Comparison of ENCODE assay signal across 21 mouse cellular contexts in the genomic region with DNA sequence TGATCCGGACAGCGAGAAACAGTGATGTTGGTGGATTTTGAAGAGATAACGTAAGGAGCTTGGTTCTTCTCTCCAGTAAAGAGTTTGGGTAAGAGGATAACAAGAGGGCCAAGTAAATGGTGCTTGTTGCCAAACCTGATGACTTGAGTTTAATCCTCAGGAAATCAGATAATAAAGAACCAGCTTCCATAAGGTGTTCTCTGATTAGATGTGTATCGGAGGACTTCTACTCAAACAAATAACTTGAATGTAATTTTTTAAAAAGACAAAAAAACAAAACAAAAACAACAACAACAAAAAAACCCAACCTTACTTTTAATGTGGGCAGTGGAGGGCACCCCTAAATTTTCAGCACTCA. TPM values are rescaled to one million over a fixed set of nuclear protein-coding genes. Genes with fewer than 3 reads are reported as not detected.
DNase-seq lines count a peak whose midpoint lies in the region; ATAC-seq and TF ChIP-seq lines count a peak whose summit lies in the region.
"Had no signal": no experiment of that assay in that cellular context is flagged by ENCODE, and none has a peak within 500 bp of the region (broad histone marks: within the 10 kb centered on the region; RNA-seq: fewer than 3 reads in every experiment).

No protein-coding gene starts in this region.

- WGBS in liver, embryonic 15.5 days (ENCODE audit: insufficient replicate concordance), result 34% methylated on average over 4 of the region's 4 CpGs
- WGBS in lung, postnatal 0 days, result 91% methylated on average over 4 of the region's 4 CpGs

- H3K4me3 ChIP-seq in ES-E14 (ENCODE audit: insufficient read depth in 1 of 2, low read depth in 1 of 2, low read length in 2 of 2, poor library complexity in 1 of 2, severe bottlenecking in 1 of 2) (peak overlapping the region in 1 of 2 experiments; percentile 91; a peak in 1 of 4 replicates), myocyte (no peak overlapping the region)
- no peak overlapping the region for H3K4me3 ChIP-seq in liver, embryonic 15.5 days (replicated peaks)
- H3K4me3 ChIP-seq in lung, postnatal 0 days (ENCODE audit: low read depth, low read length), result no peak overlapping the region

- no peaks in the 10 kb centered on the region for H3K36me3 ChIP-seq in ES-E14 (ENCODE audit: control insufficient read depth, insufficient read depth, low read length, poor library complexity, severe bottlenecking)
- H3K36me3 ChIP-seq in liver, embryonic 15.5 days (replicated peaks), result no peaks in the 10 kb centered on the region; the same call in 1 of the 2 replicates
- H3K36me3 ChIP-seq in myocyte (ENCODE audit: control insufficient read depth, insufficient read depth), result no peaks in the 10 kb centered on the region
- H3K36me3 ChIP-seq in lung, postnatal 0 days (ENCODE audit: insufficient read depth, low read length), result no peaks in the 10 kb centered on the region
- H3K36me3 ChIP-seq: hindbrain, embryonic 15.5 days; limb, embryonic 15.5 days; lung, embryonic 15.5 days; neural tube, embryonic 12.5 days had no signal

- no peak for TF ChIP-seq EP300 in lung, postnatal 0 days (IDR thresholded peaks at IDR 0.05)

- H3K79me2 ChIP-seq in myocyte (ENCODE audit: control insufficient read depth, insufficient read depth), result peaks cover 38% of the 10 kb centered on the region

- ATAC-seq in erythroid progenitor cell, adult 5-6 weeks (replicated peaks; ENCODE audit: low FRiP score, poor library complexity, severe bottlenecking), result peak; percentile 15; the same call in 1 of the 2 replicates
- no peak for ATAC-seq in liver, embryonic 15.5 days (ENCODE audit: insufficient read depth)
- no peak for ATAC-seq in lung, postnatal 0 days

- TF ChIP-seq CTCF in lung, postnatal 0 days (IDR thresholded peaks at IDR 0.05), result no peak

- DNase-seq in ES-E14 (ENCODE audit: low read depth, low spot score), result no peak
- DNase-seq in kidney, adult 9 months, result no peak
- no peak for DNase-seq in lung, postnatal 0 days (ENCODE audit: low spot score)
- no peak for DNase-seq in kidney, adult 18-20 months
- DNase-seq: adrenal gland, adult 2 months; cerebellum, postnatal 36 days; gastrocnemius, postnatal 14 days; heart, postnatal 14 days; kidney, adult 8-10 months; kidney, postnatal 10 days; midbrain, embryonic 14.5 days had no signal

- in situ Hi-C loops in ES-E14 (cut with MboI; ENCODE audit: low sequenced_read_pairs in 2 of 2, unreplicated experiment in 2 of 2), result no loop called here

- H3K27me3 ChIP-seq in liver, embryonic 15.5 days, result no peaks in the 10 kb centered on the region
- no peaks in the 10 kb centered on the region for H3K27me3 ChIP-seq in myocyte (ENCODE audit: control insufficient read depth, insufficient read depth, insufficient read length)
- H3K27me3 ChIP-seq in lung, postnatal 0 days (replicated peaks; ENCODE audit: insufficient read depth, low read length), result no peaks in the 10 kb centered on the region
- H3K27me3 ChIP-seq: hindbrain, embryonic 15.5 days; limb, embryonic 15.5 days; lung, embryonic 15.5 days; megakaryocyte, embryonic 14.5 days; neural tube, embryonic 12.5 days had no signal

- H3K4me1 ChIP-seq in ES-E14 (ENCODE audit: control insufficient read depth in 2 of 2, insufficient read depth in 2 of 2, low read length in 2 of 2, poor library complexity in 1 of 2), result peaks cover 14 to 25% of the 10 kb centered on the region in 2 experiments
- H3K4me1 ChIP-seq in liver, embryonic 15.5 days (replicated peaks), result peaks cover 39% of the 10 kb centered on the region
- H3K4me1 ChIP-seq in lung, postnatal 0 days (ENCODE audit: insufficient read depth, low read depth, low read length), result no peaks in the 10 kb centered on the region

- peak overlapping the region; percentile 41; the same call in 1 of the 2 replicates for H3K27ac ChIP-seq in ES-E14 (ENCODE audit: insufficient read depth, low read depth, low read length, poor library complexity, severe bottlenecking)
- H3K27ac ChIP-seq in liver, embryonic 15.5 days (replicated peaks), result peak overlapping the region; percentile 91
- no peak overlapping the region for H3K27ac ChIP-seq in lung, postnatal 0 days (ENCODE audit: low read length)
- H3K27ac ChIP-seq: hindbrain, embryonic 10.5 days; limb, embryonic 15.5 days; lung, embryonic 15.5 days; neural tube, embryonic 12.5 days had no signal

- H3K9ac ChIP-seq in ES-E14 (ENCODE audit: insufficient read depth, low read depth, low read length, poor library complexity, severe bottlenecking), result peak overlapping the region; percentile 50; the same call in 1 of the 2 replicates
- H3K9ac ChIP-seq in liver, embryonic 15.5 days, result no peak overlapping the region
- H3K9ac ChIP-seq in lung, postnatal 0 days (replicated peaks; ENCODE audit: low read depth), result no peak overlapping the region
- H3K9ac ChIP-seq: hindbrain, embryonic 15.5 days; limb, embryonic 15.5 days; lung, embryonic 15.5 days; neural tube, embryonic 12.5 days had no signal

- TF ChIP-seq POLR2A in myocyte (IDR thresholded peaks at IDR 0.05; ENCODE audit: insufficient read length, low read depth), result no peak

- peak overlapping the region; percentile 95 for H3K4me2 ChIP-seq in liver, embryonic 15.5 days
- H3K4me2 ChIP-seq in myocyte (ENCODE audit: low read depth), result peak overlapping the region; percentile 71
- H3K4me2 ChIP-seq in lung, postnatal 0 days (replicated peaks; ENCODE audit: low read depth, low read length), result no peak overlapping the region

- H3K9me3 ChIP-seq in ES-E14 (ENCODE audit: control insufficient read depth, insufficient read depth, low read depth, low read length), result no peaks in the 10 kb centered on the region
- no peaks in the 10 kb centered on the region for H3K9me3 ChIP-seq in liver, embryonic 15.5 days (replicated peaks)
- no peaks in the 10 kb centered on the region for H3K9me3 ChIP-seq in lung, postnatal 0 days (ENCODE audit: low read length)
- H3K9me3 ChIP-seq: hindbrain, embryonic 10.5 days; hindbrain, embryonic 15.5 days; limb, embryonic 10.5 days; limb, embryonic 15.5 days; lung, embryonic 15.5 days; megakaryocyte, embryonic 14.5 days; neural tube, embryonic 12.5 days had no signal

- H3ac ChIP-seq in myocyte (ENCODE audit: control insufficient read depth, insufficient read length), result no peak overlapping the region

TF ChIP-seq in ES-E14, 5 proteins besides CTCF, POLR2A, EP300 and RAD21:
- TF ChIP-seq MAFK (IDR thresholded peaks at IDR 0.05; ENCODE audit: insufficient read depth, low read depth, low read length) (no peak), ZNF384 (IDR thresholded peaks at IDR 0.05; ENCODE audit: low read depth, low read length) (no peak), ZC3H11A (IDR thresholded peaks at IDR 0.05; ENCODE audit: borderline replicate concordance, low read depth, low read length) (no peak), CHD2 (IDR thresholded peaks at IDR 0.05; ENCODE audit: low read depth, low read length) (no peak), HCFC1 (IDR thresholded peaks at IDR 0.05; ENCODE audit: borderline replicate concordance, insufficient read depth, low read length) (no peak)

TF ChIP-seq in myocyte, 11 proteins besides CTCF, POLR2A, EP300 and RAD21:
- no peak for TF ChIP-seq USF1 (IDR thresholded peaks at IDR 0.05; ENCODE audit: low read depth)
TF ChIP-seq in myocyte: peak in this region for 0.

RNA-seq across cellular contexts. Expression of a gene that starts 0.8 kb away (rescaled TPM):
- 64.3 and 64.6 TPM in 2 replicates for total RNA-seq in ES-E14 (2012; rRNA removed)
- total RNA-seq in erythroid progenitor cell, adult 5-6 weeks (2015; ENCODE audit: low replicate concordance), result 70.3 and 101 TPM in 2 replicates
- total RNA-seq in erythroid progenitor cell, adult 5-6 weeks (2017; ENCODE audit: low replicate concordance), result 53.0 and 72.6 TPM in 2 replicates
- polyA plus RNA-seq in liver, embryonic 15.5 days (2015; fragmentation: Nextera tagmentation; extraction: Ambion mirVana), result 5.5 and 5.6 TPM in 2 replicates
- 12.4 TPM for polyA plus RNA-seq in myocyte (2012; fragmentation: generic; extraction: Trizol)
- polyA plus RNA-seq in lung, postnatal 0 days (2015; fragmentation: Nextera tagmentation; extraction: Ambion mirVana), result 9.9 and 10.4 TPM in 2 replicates

RNA-seq across cellular contexts. Expression of a gene that starts 10.8 kb away (rescaled TPM):
- total RNA-seq in ES-E14 (2012; rRNA removed), result 31.6 and 43.0 TPM in 2 replicates
- 18.0 and 22.7 TPM in 2 replicates for total RNA-seq in erythroid progenitor cell, adult 5-6 weeks (2015; ENCODE audit: low replicate concordance)
- 14.1 and 25.4 TPM in 2 replicates for total RNA-seq in erythroid progenitor cell, adult 5-6 weeks (2017; ENCODE audit: low replicate concordance)
- polyA plus RNA-seq in liver, embryonic 15.5 days (2015; fragmentation: Nextera tagmentation; extraction: Ambion mirVana), result 24.1 and 29.1 TPM in 2 replicates
- polyA plus RNA-seq in myocyte (2012; fragmentation: generic; extraction: Trizol), result 14.3 TPM
- 24.1 and 25.6 TPM in 2 replicates for polyA plus RNA-seq in lung, postnatal 0 days (2015; fragmentation: Nextera tagmentation; extraction: Ambion mirVana)

RNA-seq across cellular contexts. Expression of a gene that starts 34.8 kb away (rescaled TPM):
- 118 and 191 TPM in 2 replicates for total RNA-seq in ES-E14 (2012; rRNA removed)
- 160 and 179 TPM in 2 replicates for total RNA-seq in erythroid progenitor cell, adult 5-6 weeks (2015; ENCODE audit: low replicate concordance)
- total RNA-seq in erythroid progenitor cell, adult 5-6 weeks (2017; ENCODE audit: low replicate concordance), result 183 and 211 TPM in 2 replicates
- polyA plus RNA-seq in liver, embryonic 15.5 days (2015; fragmentation: Nextera tagmentation; extraction: Ambion mirVana), result 108 and 133 TPM in 2 replicates
- polyA plus RNA-seq in myocyte (2012; fragmentation: generic; extraction: Trizol), result 36.4 TPM
- 185 and 187 TPM in 2 replicates for polyA plus RNA-seq in lung, postnatal 0 days (2015; fragmentation: Nextera tagmentation; extraction: Ambion mirVana)
